Mouse (Mus musculus) cerebellum, adult 2 months (tissue): ENCODE data around the gene Trim13.

Source experiments
- CTCF ChIP-seq: fragments of 200-500 bp; IDR thresholded peaks from 2 replicates; pipeline ENCODE4 v1.5.1; 2011; ENCODE audit warnings: low read depth, mild to moderate bottlenecking, control low read depth, low read length, moderate library complexity, borderline replicate concordance; ENCODE audit not compliant: insufficient read depth
- POLR2A ChIP-seq: fragments of 200-500 bp; IDR thresholded peaks from 2 replicates; pipeline ENCODE4 v1.6.1; 2011; ENCODE audit warnings: low read length, control low read depth, borderline replicate concordance; ENCODE audit not compliant: insufficient read depth

DNA sequence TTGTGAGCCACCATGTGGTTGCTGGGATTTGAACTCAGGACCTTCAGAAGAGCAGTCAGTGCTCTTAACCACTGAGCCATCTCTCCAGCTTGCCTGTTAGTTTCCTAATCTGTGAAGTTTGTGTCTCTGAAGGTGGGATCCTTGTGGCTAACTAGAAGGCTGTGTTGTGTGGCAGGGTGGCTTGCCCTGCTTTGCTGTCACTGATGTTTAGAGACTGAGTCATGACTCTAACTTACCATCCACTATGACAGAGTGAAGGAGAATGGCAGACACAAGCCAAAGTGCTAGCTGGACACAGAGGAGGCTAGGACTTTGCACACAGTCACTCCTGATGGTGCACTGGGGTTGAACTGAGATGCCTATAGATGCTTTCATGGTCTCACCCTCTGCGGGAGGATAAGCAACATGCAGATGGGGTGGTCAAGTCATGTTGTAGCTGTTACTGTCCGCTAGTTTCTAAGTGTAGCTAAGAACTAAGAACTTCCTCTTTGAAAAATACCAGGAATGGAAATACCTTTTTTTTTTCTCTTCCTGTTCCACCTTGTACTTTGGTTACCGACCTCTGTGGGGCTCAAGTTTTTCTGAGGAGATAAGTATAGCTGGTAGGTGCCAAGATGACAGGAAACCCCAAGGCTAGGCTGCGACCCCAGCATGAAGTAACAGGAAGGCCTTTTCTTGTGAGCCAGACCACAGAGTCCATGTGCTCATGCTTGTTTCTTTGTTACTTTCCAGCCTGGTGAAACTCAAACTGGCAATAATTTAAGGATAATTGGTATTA is 8.6 kb upstream of the Trim13 start:
- TF ChIP-seq POLR2A, result no peak
- no peak for TF ChIP-seq CTCF
